Mouse (Mus musculus) midbrain, postnatal 0 days (tissue): ENCODE measurements around the gene Sel1l3. TPM values are rescaled to one million over a fixed set of nuclear protein-coding genes. Genes with fewer than 3 reads are reported as not detected.

Source experiments
- ATAC-seq: fragments of 200-750 bp; cut with Nextera tagmentation; 2 replicates; pipeline ENCODE4 v1.8.0; 2017; ENCODE audit warnings: moderate number of reproducible peaks, mild to moderate bottlenecking, moderate TSS enrichment, moderate library complexity; ENCODE audit not compliant: low FRiP score
- DNase-seq: peaks from one replicate; pipeline ENCODE4 v3.0.0-alpha.2; 2015; ENCODE audit warnings: low spot score
- H3K27ac ChIP-seq: fragments of 300-500 bp; sonication (generic); 2 replicates; pipeline ENCODE4 v1.5.1; 2014; ENCODE audit warnings: low read depth, mild to moderate bottlenecking, low read length, mixed read lengths
- H3K27me3 ChIP-seq: fragments of 300-500 bp; sonication (generic); 2 replicates; pipeline ENCODE4 v1.6.1; 2014; ENCODE audit warnings: low read length, control low read depth, mixed read lengths; ENCODE audit not compliant: insufficient read depth
- H3K36me3 ChIP-seq: fragments of 300-500 bp; sonication (generic); 2 replicates; pipeline ENCODE4 v1.6.1; 2014; ENCODE audit warnings: low read length, control low read depth, mixed read lengths; ENCODE audit not compliant: insufficient read depth
- H3K4me1 ChIP-seq: fragments of 300-500 bp; sonication (generic); 2 replicates; pipeline ENCODE4 v1.6.1; 2014; ENCODE audit warnings: mild to moderate bottlenecking, control low read depth, antibody characterized with exemption, low read length, mixed read lengths; ENCODE audit not compliant: insufficient read depth
- H3K4me2 ChIP-seq: fragments of 300-500 bp; sonication (generic); 2 replicates; pipeline ENCODE4 v1.6.1; 2014; ENCODE audit warnings: low read depth, mild to moderate bottlenecking, low read length, mixed read lengths; ENCODE audit not compliant: poor library complexity, severe bottlenecking
- H3K4me3 ChIP-seq: fragments of 300-500 bp; sonication (generic); 2 replicates; pipeline ENCODE4 v1.5.1; 2014; ENCODE audit warnings: low read depth, mild to moderate bottlenecking, low read length, moderate library complexity
- H3K9ac ChIP-seq: fragments of 300-500 bp; sonication (generic); replicated peaks from 2 replicates; pipeline ENCODE4 v1.6.1; 2014; ENCODE audit warnings: mild to moderate bottlenecking, low read length, moderate library complexity, mixed read lengths; ENCODE audit not compliant: poor library complexity, severe bottlenecking
- H3K9me3 ChIP-seq: fragments of 300-500 bp; sonication (generic); 2 replicates; pipeline ENCODE4 v1.6.1; 2016; ENCODE audit warnings: low read length, control low read depth
- CTCF ChIP-seq: IDR thresholded peaks from 2 replicates; pipeline ENCODE4 v1.5.1; 2016; ENCODE audit warnings: antibody characterized with exemption, mild to moderate bottlenecking
- WGBS: fragments of 180-500 bp; shearing (Covaris S2); extraction: QIAGEN DNeasy Blood & Tissue Kit; methylation state at CpG from one replicate; pipeline ENCODE4 v1.1.7; 2014; 5-methylcytosine and 5-hydroxymethylcytosine counted together
- polyA plus RNA-seq: library from polyadenylated mRNA; unstranded; fragments of >200 nt; fragmentation: Nextera tagmentation; extraction: Ambion mirVana; gene quantifications from 2 replicates; pipeline ENCODE4 v1.2.1, GENCODE M21; 2015
- total RNA-seq: library from RNA; depleted of rRNA; stranded (reverse); fragments of >200 nt; gene quantifications from 2 replicates; pipeline ENCODE4 v1.2.3, GENCODE M21; 2014

The Sel1l3 gene
- total and polyA plus RNA-seq, 2 experiments from 2014 or later: 4.7 to 19.0 TPM

GRCm38 (mm10) chr5:53176075-53176474 is 37.7 kb downstream of the Sel1l3 start:
- Histone ChIP-seq H3K27ac (no peak overlapping the region), H3K36me3 (no peaks in the 10 kb centered on the region), H3K9me3 (no peaks in the 10 kb centered on the region), H3K9ac (no peak overlapping the region), H3K4me1 (no peaks in the 10 kb centered on the region), H3K4me2 (no peak overlapping the region), H3K4me3 (no peak overlapping the region), H3K27me3 (no peaks in the 10 kb centered on the region)
- no peak for TF ChIP-seq CTCF
- peak; percentile 52 for DNase-seq
- 83% methylated on average over 2 of the region's 4 CpGs for WGBS
- ATAC-seq: no peak

GRCm38 (mm10) chr5:53175195-53175594 is 38.5 kb downstream of the Sel1l3 start:
- Histone ChIP-seq H3K27ac (no peak overlapping the region), H3K9ac (no peak overlapping the region), H3K9me3 (no peaks in the 10 kb centered on the region), H3K4me2 (no peak overlapping the region), H3K4me3 (no peak overlapping the region), H3K4me1 (no peaks in the 10 kb centered on the region), H3K36me3 (no peaks in the 10 kb centered on the region), H3K27me3 (no peaks in the 10 kb centered on the region)
- ATAC-seq: no peak
- no peak for TF ChIP-seq CTCF
- WGBS: 86% methylated on average over 3 of the region's 3 CpGs
- DNase-seq: no peak

- no peaks in the 10 kb centered on the region for H3K27me3 ChIP-seq
- no peak overlapping the region for H3K9ac ChIP-seq
- no peaks in the 10 kb centered on the region for H3K9me3 ChIP-seq
- no peak overlapping the region for H3K27ac ChIP-seq
- H3K4me2 ChIP-seq: no peak overlapping the region
- ATAC-seq (no peak), DNase-seq (no peak)
- H3K36me3 ChIP-seq: no peaks in the 10 kb centered on the region
- TF ChIP-seq CTCF: no peak
- H3K4me1 ChIP-seq: no peaks in the 10 kb centered on the region
- 78% methylated on average over 12 of the region's 12 CpGs for WGBS
- no peak overlapping the region for H3K4me3 ChIP-seq
These were observed 39.3 kb downstream of the Sel1l3 start for GRCm38 (mm10) chr5:53174461-53174860.

GRCm38 (mm10) chr5:53172908-53173307 is 40.8 kb downstream of the Sel1l3 start:
- no peak for TF ChIP-seq CTCF
- no peaks in the 10 kb centered on the region for H3K9me3 ChIP-seq
- WGBS: 84% methylated on average over 7 of the region's 7 CpGs

GRCm38 (mm10) chr5:53172256-53172636 is 41.5 kb downstream of the Sel1l3 start:
- H3K27me3 ChIP-seq: no peaks in the 10 kb centered on the region
- H3K9me3 ChIP-seq: no peaks in the 10 kb centered on the region
- no peaks in the 10 kb centered on the region for H3K36me3 ChIP-seq
- H3K27ac ChIP-seq: no peak overlapping the region
- no peak overlapping the region for H3K4me3 ChIP-seq
- DNase-seq (no peak), ATAC-seq (no peak)
- no peak for TF ChIP-seq CTCF
- H3K4me2 ChIP-seq: no peak overlapping the region
- H3K4me1 ChIP-seq: no peaks in the 10 kb centered on the region
- no peak overlapping the region for H3K9ac ChIP-seq
- 91% methylated on average over 10 of the region's 10 CpGs for WGBS

More at GRCm38 (mm10) chr5:53172908-53173307, 40.8 kb downstream of the Sel1l3 start:
- ATAC-seq (no peak), DNase-seq (no peak)
- Histone ChIP-seq H3K27me3 (no peaks in the 10 kb centered on the region), H3K4me3 (no peak overlapping the region), H3K36me3 (no peaks in the 10 kb centered on the region), H3K9ac (no peak overlapping the region), H3K4me1 (no peaks in the 10 kb centered on the region), H3K4me2 (no peak overlapping the region), H3K27ac (no peak overlapping the region)

GRCm38 (mm10) chr5:53171611-53172255 is 42.0 kb downstream of the Sel1l3 start:
- whole genome bisulfite sequencing: 82% methylated on average over 6 of the region's 6 CpGs
- H3K4me1 ChIP-seq: no peaks in the 10 kb centered on the region
- H3K36me3 ChIP-seq: no peaks in the 10 kb centered on the region
- TF ChIP-seq CTCF: no peak
- no peak overlapping the region for H3K27ac ChIP-seq
- H3K4me2 ChIP-seq: no peak overlapping the region
- H3K9me3 ChIP-seq: no peaks in the 10 kb centered on the region
- no peak overlapping the region for H3K4me3 ChIP-seq
- ATAC-seq (no peak), DNase-seq (no peak)
- no peak overlapping the region for H3K9ac ChIP-seq
- no peaks in the 10 kb centered on the region for H3K27me3 ChIP-seq
